Mouse (Mus musculus) lung, adult 2 months (tissue): ENCODE data around the gene Mrtfb.

ENCODE experiments used
- CTCF ChIP-seq: fragments of 200-500 bp; IDR thresholded peaks from 2 replicates; pipeline ENCODE4 v1.5.1; 2011; ENCODE audit warnings: mild to moderate bottlenecking, low read length, control low read depth; ENCODE audit not compliant: insufficient read depth
- POLR2A ChIP-seq: fragments of 200-500 bp; IDR thresholded peaks from 2 replicates; pipeline ENCODE4 v1.6.1; 2011; ENCODE audit warnings: low read depth, mild to moderate bottlenecking, control low read depth, low read length, borderline replicate concordance; ENCODE audit errors: extremely low read depth

GRCm38 (mm10) chr16:13435627-13436026 lies 179.3 kb downstream of the Mrtfb start:
- TF ChIP-seq CTCF (no peak), POLR2A (no peak)
